Mouse (Mus musculus) limb, embryonic 15.5 days (tissue): ENCODE measurements around the gene Colgalt2. TPM values are rescaled to one million over a fixed set of nuclear protein-coding genes. Genes with fewer than 3 reads are reported as not detected.

Source experiments
- ATAC-seq: fragments of 200-750 bp; cut with Nextera tagmentation; 2 replicates; pipeline ENCODE4 v1.8.0; 2017; ENCODE audit warnings: low read depth, moderate TSS enrichment; ENCODE audit not compliant: insufficient number of reproducible peaks, low FRiP score, low TSS enrichment
- H3K27ac ChIP-seq: fragments of 300-500 bp; sonication (generic); 2 replicates; pipeline ENCODE4 v1.5.1; 2015; ENCODE audit warnings: moderate library complexity, mild to moderate bottlenecking, inconsistent platforms
- H3K27me3 ChIP-seq: fragments of 300-500 bp; sonication (generic); 2 replicates; pipeline ENCODE4 v1.6.1; 2015; ENCODE audit warnings: inconsistent platforms
- H3K36me3 ChIP-seq: fragments of 300-500 bp; sonication (generic); 2 replicates; pipeline ENCODE4 v1.6.1; 2015; ENCODE audit warnings: inconsistent platforms
- H3K4me1 ChIP-seq: fragments of 300-500 bp; sonication (generic); 2 replicates; pipeline ENCODE4 v1.6.1; 2015; ENCODE audit warnings: inconsistent platforms
- H3K4me2 ChIP-seq: fragments of 300-500 bp; sonication (generic); 2 replicates; pipeline ENCODE4 v1.6.1; 2015; ENCODE audit warnings: mild to moderate bottlenecking, inconsistent platforms
- H3K4me3 ChIP-seq: fragments of 300-500 bp; sonication (generic); 2 replicates; pipeline ENCODE4 v1.5.1; 2015; ENCODE audit warnings: mild to moderate bottlenecking, inconsistent platforms
- H3K9ac ChIP-seq: fragments of 300-500 bp; sonication (generic); 2 replicates; pipeline ENCODE4 v1.6.1; 2015; ENCODE audit warnings: inconsistent platforms
- H3K9me3 ChIP-seq: fragments of 300-500 bp; sonication (generic); 2 replicates; pipeline ENCODE4 v1.6.1; 2016; ENCODE audit warnings: inconsistent platforms
- WGBS: fragments of 180-500 bp; shearing (Covaris S2); methylation state at CpG from one replicate; pipeline ENCODE4 v1.1.7; 2015; 5-methylcytosine and 5-hydroxymethylcytosine counted together
- polyA plus RNA-seq: library from polyadenylated mRNA; unstranded; fragments of >200 nt; fragmentation: Nextera tagmentation; extraction: Ambion mirVana; gene quantifications from 2 replicates; pipeline ENCODE4 v1.2.1, GENCODE M21; 2015

The Colgalt2 gene
- polyA plus RNA-seq, 1 experiment from 2014 or later: 8.4 TPM

DNA sequence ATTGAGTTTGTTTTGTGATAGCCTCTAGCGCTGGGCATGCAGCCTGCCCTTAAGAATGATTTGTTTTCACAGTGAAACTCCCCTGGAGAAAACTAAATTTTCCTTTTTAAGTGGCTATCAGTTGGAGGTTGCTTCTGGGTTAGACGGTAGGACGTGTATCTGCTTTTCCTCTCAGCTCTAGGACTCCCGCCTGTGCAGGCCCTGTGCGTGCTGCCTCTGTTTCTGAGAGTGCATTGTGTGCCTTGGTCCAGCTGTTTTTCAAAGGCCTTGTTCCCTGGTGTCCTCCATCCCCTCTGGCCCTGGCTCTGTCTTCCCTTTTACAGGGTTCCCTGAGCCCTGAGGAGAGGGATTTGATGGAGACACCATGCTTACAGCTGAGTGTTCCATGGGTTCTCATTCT is 58.0 kb downstream of the Colgalt2 start:
- H3K36me3 ChIP-seq: no peaks in the 10 kb centered on the region
- H3K27ac ChIP-seq: no peak overlapping the region
- H3K9me3 ChIP-seq: no peaks in the 10 kb centered on the region
- H3K4me2 ChIP-seq: no peak overlapping the region
- no peaks in the 10 kb centered on the region for H3K27me3 ChIP-seq
- ATAC-seq: no peak
- 75% methylated on average over 5 of the region's 5 CpGs for WGBS
- no peak overlapping the region for H3K9ac ChIP-seq
- H3K4me3 ChIP-seq: no peak overlapping the region
- H3K4me1 ChIP-seq: peaks cover 5% of the 10 kb centered on the region; the same call in 1 of the 2 replicates

GRCm38 (mm10) chr1:152458996-152459395 is 59.4 kb downstream of the Colgalt2 start:
- Histone ChIP-seq H3K4me1 (peaks cover 5% of the 10 kb centered on the region; the same call in 1 of the 2 replicates), H3K27me3 (no peaks in the 10 kb centered on the region), H3K4me2 (no peak overlapping the region), H3K9ac (no peak overlapping the region), H3K4me3 (no peak overlapping the region), H3K36me3 (no peaks in the 10 kb centered on the region), H3K27ac (no peak overlapping the region), H3K9me3 (no peaks in the 10 kb centered on the region)
- no peak for ATAC-seq
- WGBS: 53% methylated on average over 7 of the region's 7 CpGs

DNA sequence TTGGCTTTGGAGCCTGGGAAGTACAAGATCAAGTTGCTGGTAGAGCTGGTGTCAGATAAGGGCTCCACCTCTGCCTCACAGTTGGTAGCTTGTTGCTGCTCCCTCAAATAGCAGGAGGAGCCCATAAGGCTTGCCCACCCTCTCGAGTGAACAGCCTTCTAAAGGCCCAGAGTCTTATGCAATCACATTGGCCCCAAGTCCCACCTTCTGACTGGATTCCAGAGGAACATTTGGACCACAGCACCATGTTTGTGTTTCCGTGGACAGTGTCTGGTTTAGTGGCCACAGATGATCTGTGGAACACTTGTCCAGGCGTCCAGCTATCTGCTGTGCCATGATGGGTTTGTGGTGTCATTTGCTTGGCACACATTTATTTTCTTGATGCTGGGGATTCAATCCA is 61.3 kb downstream of the Colgalt2 start:
- no peak for ATAC-seq
- Histone ChIP-seq H3K4me1 (peaks cover 3% of the 10 kb centered on the region; the same call in 1 of the 2 replicates), H3K9ac (no peak overlapping the region), H3K9me3 (no peaks in the 10 kb centered on the region), H3K27me3 (no peaks in the 10 kb centered on the region), H3K27ac (no peak overlapping the region), H3K4me2 (no peak overlapping the region), H3K4me3 (no peak overlapping the region), H3K36me3 (no peaks in the 10 kb centered on the region)
- WGBS: 71% methylated on average over 3 of the region's 3 CpGs

- no peak for ATAC-seq
- Histone ChIP-seq H3K27ac (0 out of 2 replicates have a peak overlapping the region, but pooled peaks have one; percentile 47), H3K9ac (no peak overlapping the region), H3K27me3 (no peaks in the 10 kb centered on the region), H3K4me3 (no peak overlapping the region), H3K9me3 (no peaks in the 10 kb centered on the region), H3K4me1 (peaks cover 2% of the 10 kb centered on the region; the same call in 1 of the 2 replicates), H3K4me2 (no peak overlapping the region), H3K36me3 (no peaks in the 10 kb centered on the region)
- WGBS: 68% methylated on average over 3 of the region's 3 CpGs
Observed at GRCm38 (mm10) chr1:152461814-152462213, 62.2 kb downstream of the Colgalt2 start.

- Histone ChIP-seq H3K36me3 (no peaks in the 10 kb centered on the region), H3K4me2 (no peak overlapping the region), H3K9me3 (no peaks in the 10 kb centered on the region), H3K9ac (no peak overlapping the region), H3K27me3 (no peaks in the 10 kb centered on the region), H3K4me3 (no peak overlapping the region), H3K4me1 (0 out of 2 replicates have a peak, but pooled peaks cover 2% of the 10 kb centered on the region), H3K27ac (peak overlapping the region; percentile 47; the same call in 1 of the 2 replicates)
- 77% methylated on average over 7 of the region's 7 CpGs for WGBS
- no peak for ATAC-seq
Observed at GRCm38 (mm10) chr1:152462348-152462747, 62.7 kb downstream of the Colgalt2 start.

DNA sequence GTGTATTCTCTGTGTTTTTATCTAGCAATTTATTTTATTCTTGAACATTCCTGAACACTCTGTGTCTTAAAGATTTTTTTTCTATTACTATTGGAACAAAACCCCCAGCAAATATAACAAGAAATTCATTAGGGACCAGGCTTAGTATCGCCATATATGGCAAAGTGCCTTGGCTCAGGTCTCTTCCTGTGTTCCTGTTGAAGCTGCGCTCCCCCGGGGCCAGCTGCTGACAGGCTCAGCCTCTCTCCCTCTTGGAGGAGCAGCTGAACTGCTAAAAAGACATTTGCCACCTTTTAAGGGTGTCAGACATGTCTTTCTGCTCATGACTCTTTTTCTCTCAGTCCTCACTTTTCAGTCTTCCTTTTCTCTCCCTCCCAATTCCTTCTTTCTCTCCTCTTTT is 66.7 kb downstream of the Colgalt2 start:
- Histone ChIP-seq H3K4me2 (no peak overlapping the region), H3K27ac (no peak overlapping the region), H3K9me3 (no peaks in the 10 kb centered on the region), H3K4me1 (0 out of 2 replicates have a peak, but pooled peaks cover 5% of the 10 kb centered on the region), H3K36me3 (no peaks in the 10 kb centered on the region), H3K4me3 (no peak overlapping the region), H3K9ac (no peak overlapping the region), H3K27me3 (no peaks in the 10 kb centered on the region)
- no peak for ATAC-seq
- 18% methylated on average over 3 of the region's 3 CpGs for WGBS

DNA sequence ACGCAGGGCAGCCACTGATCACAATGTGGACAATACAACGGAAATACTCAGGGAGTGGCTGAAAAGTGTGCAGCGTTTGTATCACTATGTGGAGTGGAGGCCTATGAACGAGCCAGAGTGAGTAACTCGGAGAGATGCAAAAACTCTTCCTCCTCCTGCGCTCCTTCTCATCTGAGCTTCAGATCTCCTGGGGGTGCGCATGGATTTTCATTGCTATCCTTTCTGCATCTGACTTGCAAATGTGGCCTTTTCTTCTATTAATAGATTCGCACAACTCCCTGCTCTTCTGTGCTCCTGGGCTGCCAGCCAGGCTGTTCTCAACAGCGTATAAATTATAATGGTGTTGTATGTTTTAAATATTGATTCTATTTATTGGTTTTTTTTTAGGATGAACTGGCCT is 68.8 kb downstream of the Colgalt2 start:
- no peak overlapping the region for H3K27ac ChIP-seq
- WGBS: 71% methylated on average over 9 of the region's 9 CpGs
- H3K4me1 ChIP-seq: 0 out of 2 replicates have a peak, but pooled peaks cover 5% of the 10 kb centered on the region
- no peak overlapping the region for H3K4me2 ChIP-seq
- H3K9me3 ChIP-seq: no peaks in the 10 kb centered on the region
- no peaks in the 10 kb centered on the region for H3K27me3 ChIP-seq
- H3K36me3 ChIP-seq: no peaks in the 10 kb centered on the region
- H3K4me3 ChIP-seq: no peak overlapping the region
- no peak overlapping the region for H3K9ac ChIP-seq
- no peak for ATAC-seq

GRCm38 (mm10) chr1:152476126-152476525 is 76.5 kb downstream of the Colgalt2 start:
- no peaks in the 10 kb centered on the region for H3K27me3 ChIP-seq
- H3K9ac ChIP-seq: no peak overlapping the region
- no peak overlapping the region for H3K4me3 ChIP-seq
- H3K4me2 ChIP-seq: no peak overlapping the region
- H3K36me3 ChIP-seq: no peaks in the 10 kb centered on the region
- H3K9me3 ChIP-seq: no peaks in the 10 kb centered on the region
- no peak for ATAC-seq
- 0 out of 2 replicates have a peak, but pooled peaks cover 2% of the 10 kb centered on the region for H3K4me1 ChIP-seq
- H3K27ac ChIP-seq: peak overlapping the region; percentile 48
- 44% methylated on average over 4 of the region's 4 CpGs for WGBS

DNA sequence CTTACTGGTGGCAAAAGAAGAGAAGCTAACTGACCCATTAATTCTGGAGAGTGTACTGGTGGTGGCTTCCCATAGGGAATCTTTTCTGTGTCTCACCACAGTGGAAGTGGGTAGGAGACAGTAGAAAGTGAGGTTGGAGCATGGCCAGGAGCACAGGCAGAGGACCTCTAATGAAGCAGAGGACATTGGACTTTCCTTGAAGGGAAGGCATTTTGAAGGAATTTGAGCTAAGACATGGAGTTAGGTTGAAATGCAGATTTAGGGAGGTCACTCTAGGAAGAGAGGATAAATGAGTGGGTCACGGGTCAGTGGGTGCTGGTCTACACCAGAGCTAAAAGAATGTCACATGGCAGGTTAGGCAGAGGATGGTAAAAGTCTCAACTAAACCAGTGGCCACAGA is 91.2 kb downstream of the Colgalt2 start:
- 82% methylated on average over 1 of the region's 1 CpGs for WGBS
- no peaks in the 10 kb centered on the region for H3K27me3 ChIP-seq
- H3K27ac ChIP-seq: no peak overlapping the region
- H3K4me3 ChIP-seq: no peak overlapping the region
- 0 out of 2 replicates have a peak, but pooled peaks cover 5% of the 10 kb centered on the region for H3K36me3 ChIP-seq
- no peak for ATAC-seq
- H3K4me2 ChIP-seq: no peak overlapping the region
- no peaks in the 10 kb centered on the region for H3K9me3 ChIP-seq
- H3K4me1 ChIP-seq: no peaks in the 10 kb centered on the region
- no peak overlapping the region for H3K9ac ChIP-seq

GRCm38 (mm10) chr1:152492258-152492657 is 92.6 kb downstream of the Colgalt2 start:
- Histone ChIP-seq H3K9ac (no peak overlapping the region), H3K9me3 (no peaks in the 10 kb centered on the region), H3K4me3 (no peak overlapping the region), H3K36me3 (0 out of 2 replicates have a peak, but pooled peaks cover 5% of the 10 kb centered on the region), H3K4me1 (peaks cover 5% of the 10 kb centered on the region), H3K4me2 (no peak overlapping the region), H3K27me3 (no peaks in the 10 kb centered on the region), H3K27ac (no peak overlapping the region)
- 0 out of 2 replicates have a peak, but pooled peaks have one; percentile 30 for ATAC-seq
- WGBS: 58% methylated on average over 1 of the region's 1 CpGs

- ATAC-seq: no peak
- peaks cover 10% of the 10 kb centered on the region for H3K4me1 ChIP-seq
- no peaks in the 10 kb centered on the region for H3K9me3 ChIP-seq
- WGBS: 37% methylated on average over 2 of the region's 2 CpGs
- no peak overlapping the region for H3K9ac ChIP-seq
- H3K36me3 ChIP-seq: no peaks in the 10 kb centered on the region
- H3K4me3 ChIP-seq: no peak overlapping the region
- no peak overlapping the region for H3K4me2 ChIP-seq
- 0 out of 2 replicates have a peak overlapping the region, but pooled peaks have one; percentile 27 for H3K27ac ChIP-seq
- no peaks in the 10 kb centered on the region for H3K27me3 ChIP-seq
Observed at GRCm38 (mm10) chr1:152496831-152497230, 97.2 kb downstream of the Colgalt2 start.

DNA sequence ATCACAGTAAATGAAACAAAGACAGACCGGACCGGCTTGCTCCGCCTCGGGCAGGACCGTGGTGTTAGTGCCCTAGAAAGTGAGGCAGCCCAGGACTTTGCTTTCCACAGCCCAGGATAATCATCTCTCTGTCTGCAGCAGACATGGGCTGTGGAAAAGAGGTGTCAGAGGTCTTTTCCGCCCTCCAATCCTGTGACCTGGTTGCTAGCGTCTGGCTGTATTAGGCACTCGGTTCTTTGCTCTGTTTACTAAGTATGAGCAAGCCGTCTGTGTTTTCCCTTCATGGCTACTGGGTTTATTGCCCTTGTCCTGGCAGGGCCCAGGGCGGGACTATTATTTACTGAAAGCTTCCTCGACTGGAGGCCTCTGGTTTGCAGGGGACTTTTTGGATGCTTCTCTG is 98.0 kb downstream of the Colgalt2 start:
- H3K27me3 ChIP-seq: no peaks in the 10 kb centered on the region
- no peaks in the 10 kb centered on the region for H3K36me3 ChIP-seq
- peaks cover 10% of the 10 kb centered on the region for H3K4me1 ChIP-seq
- peak overlapping the region; percentile 38 for H3K27ac ChIP-seq
- H3K9me3 ChIP-seq: no peaks in the 10 kb centered on the region
- H3K9ac ChIP-seq: no peak overlapping the region
- H3K4me2 ChIP-seq: no peak overlapping the region
- no peak for ATAC-seq
- 27% methylated on average over 11 of the region's 11 CpGs for WGBS
- H3K4me3 ChIP-seq: no peak overlapping the region

DNA sequence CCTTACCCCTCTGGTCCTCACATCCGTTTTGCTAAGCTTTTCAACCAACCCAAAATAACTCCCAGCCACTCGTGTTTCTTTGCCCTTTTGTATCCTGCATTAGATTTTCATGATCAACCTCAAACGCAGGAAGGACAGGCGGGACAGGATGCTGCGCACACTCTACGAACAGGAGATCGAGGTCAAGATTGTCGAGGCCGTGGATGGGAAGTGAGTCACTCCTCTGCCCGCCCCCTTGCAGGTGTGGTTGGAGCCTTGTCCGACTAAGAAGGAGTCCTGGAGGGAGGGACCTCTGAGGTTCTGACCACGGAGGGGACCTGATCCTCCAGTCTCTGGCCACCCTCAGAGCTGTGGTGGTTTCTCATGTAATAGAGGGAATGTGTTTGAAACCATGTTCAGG is 100.2 kb downstream of the Colgalt2 start:
- no peak overlapping the region for H3K9ac ChIP-seq
- no peaks in the 10 kb centered on the region for H3K27me3 ChIP-seq
- H3K9me3 ChIP-seq: no peaks in the 10 kb centered on the region
- no peak overlapping the region for H3K4me3 ChIP-seq
- peaks cover 10% of the 10 kb centered on the region for H3K4me1 ChIP-seq
- no peak overlapping the region for H3K4me2 ChIP-seq
- no peak for ATAC-seq
- 72% methylated on average over 12 of the region's 12 CpGs for WGBS
- no peaks in the 10 kb centered on the region for H3K36me3 ChIP-seq
- no peak overlapping the region for H3K27ac ChIP-seq
